Mouse (Mus musculus) olfactory bulb, adult 2 months (tissue): ENCODE measurements around the gene Uck1. TPM values are rescaled to one million over a fixed set of nuclear protein-coding genes. Genes with fewer than 3 reads are reported as not detected.
A peak's percentile ranks its signal among the peaks of the same experiment; 100 is the strongest.
"Not testable (repeated sequence)": the region's sequence is repeated elsewhere in the genome, so short reads cannot be mapped to it uniquely, and the experiment has no call there.

Experiments used
- H3K27ac ChIP-seq: fragments of 200-500 bp; 2 replicates; pipeline ENCODE4 v1.5.1; 2012; ENCODE audit warnings: low read depth, low read length; ENCODE audit not compliant: insufficient read depth
- H3K4me1 ChIP-seq: fragments of 200-500 bp; 2 replicates; pipeline ENCODE4 v1.6.1; 2012; ENCODE audit warnings: low read length; ENCODE audit not compliant: control insufficient read depth, insufficient read depth
- H3K4me3 ChIP-seq: fragments of 200-500 bp; 2 replicates; pipeline ENCODE4 v1.5.1; 2012; ENCODE audit warnings: mild to moderate bottlenecking, low read depth, low read length, moderate library complexity; ENCODE audit not compliant: insufficient read depth
- CTCF ChIP-seq: fragments of 200-500 bp; IDR thresholded peaks from 2 replicates; pipeline ENCODE4 v1.5.1; 2012; ENCODE audit warnings: low read depth, mild to moderate bottlenecking, low read length, moderate library complexity; ENCODE audit not compliant: insufficient read depth
- POLR2A ChIP-seq: fragments of 200-500 bp; IDR thresholded peaks from 2 replicates; pipeline ENCODE4 v1.6.1; 2012; ENCODE audit warnings: mild to moderate bottlenecking, low read depth, low read length, moderate library complexity; ENCODE audit not compliant: insufficient read depth
- WGBS: fragments of 180-500 bp; shearing (Covaris S2); methylation state at CpG from one replicate; pipeline ENCODE4 v1.1.7; 2018; 5-methylcytosine and 5-hydroxymethylcytosine counted together
- polyA plus RNA-seq: library from polyadenylated mRNA; stranded (reverse); fragments of >200 nt; gene quantifications from 2 replicates; pipeline ENCODE4 v1.2.4, GENCODE M21; 2012; ENCODE audit warnings: low replicate concordance; ENCODE audit not compliant: missing spikeins, insufficient read depth, insufficient read length

The Uck1 gene
- polyA plus RNA-seq, 1 experiment: not detected

DNA sequence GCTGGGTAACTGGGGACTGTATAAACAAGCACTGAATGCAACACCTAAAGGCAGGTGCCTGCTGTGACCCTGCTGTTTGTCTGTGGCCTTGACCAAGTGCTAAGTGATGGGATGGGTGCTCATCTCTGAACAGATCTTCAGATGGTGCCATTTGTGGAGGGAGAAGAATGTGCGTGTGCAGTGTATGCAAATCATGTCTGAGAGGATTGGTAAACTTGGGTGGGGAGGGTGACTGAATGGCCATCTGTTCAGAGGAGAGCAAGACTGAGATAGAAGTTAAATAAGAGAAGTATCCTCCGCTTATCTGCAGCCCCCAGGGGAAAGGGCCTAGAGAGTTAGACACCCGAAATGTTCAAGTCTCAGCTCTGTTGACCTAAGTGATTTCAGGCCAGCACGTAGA is 39.5 kb upstream of the Uck1 start:
- Histone ChIP-seq H3K4me3 (no peak overlapping the region), H3K4me1 (peaks cover 4% of the 10 kb centered on the region; the same call in 1 of the 2 replicates), H3K27ac (no peak overlapping the region)
- TF ChIP-seq POLR2A (no peak), CTCF (no peak)
- 89% methylated on average over 4 of the region's 4 CpGs for WGBS

DNA sequence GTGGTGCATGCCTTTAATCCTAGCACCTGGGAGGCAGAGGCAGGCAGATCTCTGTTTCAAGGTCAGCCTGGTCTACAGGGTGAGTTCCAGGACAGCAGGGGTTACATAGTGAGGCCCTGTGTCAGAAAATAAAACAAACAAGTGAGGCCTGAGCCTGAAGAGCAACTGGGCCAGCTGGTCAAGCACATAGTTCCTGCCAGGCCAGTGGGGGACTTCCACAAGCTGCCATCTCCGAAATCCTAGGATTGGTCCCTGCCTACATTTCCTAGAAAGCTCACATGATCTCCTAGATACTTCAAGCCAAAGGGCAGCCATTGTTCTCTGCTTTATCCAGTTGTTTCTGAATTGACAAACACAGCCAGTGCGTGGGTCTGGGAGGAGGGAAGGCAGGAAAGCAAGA is 35.9 kb upstream of the Uck1 start:
- not testable (repeated sequence) for H3K4me3 ChIP-seq, H3K4me1 ChIP-seq, H3K27ac ChIP-seq
- 84% methylated on average over 2 of the region's 2 CpGs for WGBS

DNA sequence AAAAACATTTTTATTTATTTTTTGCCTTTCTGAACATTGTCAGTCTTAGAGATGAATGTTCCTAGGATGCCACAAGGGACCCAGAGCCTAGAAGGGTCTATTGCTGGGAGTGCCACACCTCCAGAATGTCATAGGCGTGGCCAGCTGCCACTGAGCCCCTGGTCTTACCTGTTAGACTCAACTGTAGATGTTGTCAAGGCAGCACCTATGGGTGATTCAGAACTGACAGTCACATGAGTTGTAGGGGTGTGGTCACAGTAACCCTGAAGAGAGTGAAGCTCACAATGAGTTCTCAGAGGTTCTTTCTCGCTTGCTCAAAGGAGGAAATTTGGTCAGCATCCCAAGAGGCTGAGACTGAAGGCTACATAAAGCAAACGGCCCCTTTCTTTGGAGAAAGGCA is 35.3 kb upstream of the Uck1 start:
- WGBS: 82% methylated on average over 3 of the region's 3 CpGs
- Histone ChIP-seq H3K4me3 (no peak overlapping the region), H3K4me1 (no peaks in the 10 kb centered on the region), H3K27ac (no peak overlapping the region)
- TF ChIP-seq POLR2A: no peak
- no peak for TF ChIP-seq CTCF

DNA sequence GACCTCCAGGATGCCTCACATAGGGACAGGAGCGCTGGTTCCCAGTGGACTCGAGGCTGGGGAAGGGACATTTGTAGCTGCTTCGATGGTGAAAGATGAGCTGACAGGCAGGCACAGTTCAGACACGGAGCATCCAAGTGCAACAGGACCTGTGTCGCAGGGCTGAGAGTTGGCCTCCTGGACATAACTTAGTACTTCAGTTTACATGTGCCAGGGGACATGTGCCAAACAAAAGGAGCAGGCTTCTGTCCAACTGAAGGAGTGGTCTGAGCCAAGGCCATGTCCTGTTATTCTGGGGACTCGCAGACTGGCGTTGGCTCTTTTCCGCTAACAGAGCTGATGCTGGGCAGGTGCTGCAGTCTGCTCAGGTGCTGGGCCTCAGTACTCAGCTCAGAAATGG is 34.4 kb upstream of the Uck1 start:
- H3K4me3 ChIP-seq: no peak overlapping the region
- WGBS: 61% methylated on average over 8 of the region's 8 CpGs
- TF ChIP-seq CTCF: no peak
- no peak for TF ChIP-seq POLR2A
- no peak overlapping the region for H3K27ac ChIP-seq
- no peaks in the 10 kb centered on the region; the same call in 1 of the 2 replicates for H3K4me1 ChIP-seq

DNA sequence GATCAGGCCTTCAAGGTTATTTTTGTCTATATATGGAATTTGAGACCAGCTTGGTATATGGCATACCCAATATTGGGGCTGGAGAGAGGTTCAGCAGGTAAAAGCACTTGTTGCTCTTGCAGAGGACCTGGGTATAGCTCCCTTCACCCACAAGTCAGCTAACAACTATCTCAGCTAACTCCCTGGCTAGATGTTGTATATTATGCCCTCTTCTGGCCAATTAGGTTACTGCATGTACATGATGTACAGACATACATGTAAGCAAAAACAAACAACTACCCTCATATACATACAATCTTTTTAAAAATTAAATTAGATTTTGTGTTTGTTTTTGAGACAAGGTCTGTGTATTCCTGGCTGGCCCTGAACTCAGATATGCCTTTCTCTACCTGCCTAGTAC is 29.6 kb upstream of the Uck1 start:
- no peak overlapping the region for H3K4me3 ChIP-seq
- no peaks in the 10 kb centered on the region; the same call in 1 of the 2 replicates for H3K4me1 ChIP-seq
- TF ChIP-seq CTCF (no peak), POLR2A (no peak)
- no peak overlapping the region for H3K27ac ChIP-seq

DNA sequence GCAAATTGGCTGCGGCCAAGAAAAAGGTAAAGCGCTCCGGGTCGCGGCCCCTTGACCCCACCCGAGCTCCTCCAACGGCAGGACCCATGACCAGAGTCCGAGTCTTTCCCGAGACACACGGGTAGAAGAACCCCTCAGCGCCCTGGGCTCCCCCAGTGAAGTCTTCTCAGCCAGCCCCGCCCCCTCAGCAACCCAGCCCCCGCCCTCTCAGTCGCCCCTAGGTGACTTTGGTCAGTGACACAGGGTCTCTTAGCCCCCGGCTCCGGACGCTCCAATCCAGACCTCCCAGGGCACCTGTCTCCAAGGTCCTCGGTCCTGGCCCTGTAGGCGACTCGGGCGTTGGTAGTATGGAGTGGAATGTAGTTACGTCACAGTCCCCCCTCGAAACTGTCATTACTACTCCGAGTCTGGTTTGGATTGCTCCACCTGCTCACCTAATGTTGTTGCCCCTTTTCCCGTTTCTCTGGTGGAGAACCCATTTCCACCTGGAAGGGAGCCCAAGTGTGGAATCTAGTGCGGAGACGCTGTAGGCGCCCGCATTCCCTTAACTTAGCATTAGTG is 28.5 kb upstream of the Uck1 start:
- under 1% methylated on average over 29 of the region's 29 CpGs for WGBS
- Histone ChIP-seq H3K4me1 (no peaks in the 10 kb centered on the region; the same call in 1 of the 2 replicates), H3K4me3 (peak overlapping the region; percentile 80), H3K27ac (no peak overlapping the region)
- TF ChIP-seq POLR2A (no peak), CTCF (no peak)

DNA sequence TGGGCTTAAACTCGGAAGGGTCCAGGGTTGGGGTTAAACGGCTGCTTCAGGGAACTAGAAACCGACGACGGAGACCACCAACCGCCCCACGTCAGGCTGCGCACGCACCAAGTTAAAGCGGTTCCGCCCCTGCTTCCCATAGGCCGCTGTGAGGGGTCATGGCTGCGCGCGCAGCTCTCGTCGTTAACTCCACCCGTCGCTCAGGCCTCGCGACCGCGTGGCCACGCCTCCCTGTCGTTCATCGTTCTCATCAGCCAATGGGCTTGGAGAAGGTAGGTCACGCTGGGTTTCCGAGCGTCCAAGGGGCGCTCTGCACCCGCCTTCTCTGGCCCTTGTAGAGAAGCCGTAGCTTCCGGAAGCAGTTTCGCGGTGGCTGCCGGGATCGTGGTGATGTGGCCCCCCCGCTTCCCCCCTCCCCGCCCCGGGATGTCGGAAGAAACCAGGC is 28.0 kb upstream of the Uck1 start, which contains the start of gene Swi5:
Swi5 (minus strand) TSS at position 153 of the 445 bp plus-strand sequence.
- Histone ChIP-seq H3K4me1 (no peaks in the 10 kb centered on the region; the same call in 1 of the 2 replicates), H3K4me3 (peak within 1 kb of the TSS; percentile 80), H3K27ac (peak within 1 kb of the TSS; percentile 32; the same call in 1 of the 2 replicates)
- WGBS: under 1% methylated on average over 41 of the region's 41 CpGs
- TF ChIP-seq CTCF: no peak
- TF ChIP-seq POLR2A: peak; percentile 72

DNA sequence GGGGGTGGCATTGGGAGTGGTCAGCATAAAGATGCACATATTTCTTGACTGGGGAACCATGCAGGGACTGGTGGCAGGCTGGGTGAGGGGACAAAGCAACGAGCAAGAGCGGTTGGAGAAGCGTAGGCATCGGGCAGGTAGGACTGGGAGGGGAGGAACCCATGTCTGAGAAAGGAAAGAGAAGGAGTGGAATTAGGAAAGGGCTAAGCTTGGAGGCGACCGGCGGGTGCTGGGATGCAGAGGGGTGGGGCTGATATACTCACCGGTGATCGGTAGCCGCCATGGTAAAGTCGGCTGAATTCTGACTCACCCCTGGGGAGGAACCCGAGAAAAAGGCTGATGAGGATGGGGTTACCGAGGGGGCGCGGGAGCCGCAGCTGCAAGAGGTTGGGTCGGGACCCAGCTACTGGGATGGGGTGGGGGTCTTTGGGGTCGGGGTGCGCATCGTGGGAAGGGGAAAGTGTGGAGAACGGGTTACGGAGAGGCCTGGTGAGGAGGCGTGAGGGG is 27.4 kb upstream of the Uck1 start, which contains the start of gene Golga2:
Golga2 (plus strand) TSS at position 51 of the 507 bp plus-strand sequence.
- TF ChIP-seq CTCF (no peak), POLR2A (no peak)
- WGBS: under 1% methylated on average over 23 of the region's 23 CpGs

DNA sequence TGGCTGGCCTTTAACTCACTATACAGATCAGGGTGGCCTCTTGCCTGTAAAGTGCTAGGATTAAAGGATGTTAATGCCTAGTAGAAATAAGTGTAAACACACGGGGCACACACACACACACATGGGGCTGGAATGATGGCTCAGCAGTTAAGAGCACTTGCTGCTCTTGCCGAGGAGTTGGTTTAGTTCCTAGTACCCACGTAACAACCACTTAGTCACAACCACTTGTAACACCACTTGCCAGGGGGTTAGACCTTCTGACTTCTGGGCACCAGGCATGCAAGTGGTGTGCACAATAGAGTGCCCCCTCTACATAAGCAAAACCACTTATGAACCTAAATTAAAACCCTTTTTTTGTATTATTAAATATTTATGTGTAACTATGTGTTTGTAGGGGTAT is 24.0 kb upstream of the Uck1 start:
- WGBS: 78% methylated on average over 3 of the region's 3 CpGs
- no peaks in the 10 kb centered on the region; the same call in 1 of the 2 replicates for H3K4me1 ChIP-seq
- TF ChIP-seq POLR2A (no peak), CTCF (no peak)
- H3K27ac ChIP-seq: no peak overlapping the region
- no peak overlapping the region for H3K4me3 ChIP-seq

More for the DNA sequence above, 27.4 kb upstream of the Uck1 start, which contains the start of gene Golga2:
- peak within 1 kb of the TSS; percentile 32; the same call in 1 of the 2 replicates for H3K27ac ChIP-seq
- no peaks in the 10 kb centered on the region; the same call in 1 of the 2 replicates for H3K4me1 ChIP-seq
- H3K4me3 ChIP-seq: peak within 1 kb of the TSS; percentile 80

DNA sequence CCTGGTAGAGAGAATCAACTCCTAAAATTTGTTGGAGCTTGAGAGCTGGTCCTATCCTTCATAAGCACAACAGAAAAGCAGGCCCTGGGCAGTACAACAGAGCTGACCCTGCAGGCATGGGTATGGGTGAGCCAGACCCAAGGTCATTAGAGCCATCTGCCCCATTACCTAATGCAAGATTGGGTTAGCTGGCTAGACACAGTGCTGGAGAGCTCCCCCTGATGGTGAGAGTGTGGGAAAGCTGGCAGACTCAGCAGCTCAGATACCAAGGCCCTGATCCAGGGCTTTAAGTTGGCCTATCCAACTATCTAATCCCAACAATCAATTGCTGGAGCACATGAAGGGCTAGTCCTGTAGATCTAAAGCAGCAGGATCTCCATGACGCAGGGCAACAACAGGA is 22.8 kb upstream of the Uck1 start:
- WGBS: 95% methylated on average over 1 of the region's 1 CpGs
- no peak for TF ChIP-seq POLR2A
- TF ChIP-seq CTCF: no peak
- no peak overlapping the region for H3K27ac ChIP-seq

More for the DNA sequence above, 22.8 kb upstream of the Uck1 start:
- Histone ChIP-seq H3K4me3 (no peak overlapping the region), H3K4me1 (no peaks in the 10 kb centered on the region; the same call in 1 of the 2 replicates)
